Mouse (Mus musculus) kidney, embryonic 14.5 days (tissue): ENCODE data around the gene Tspan14. TPM values are rescaled to one million over a fixed set of nuclear protein-coding genes. Genes with fewer than 3 reads are reported as not detected.
A peak's percentile ranks its signal among the peaks of the same experiment; 100 is the strongest.

ENCODE experiments used
- ATAC-seq: fragments of 200-750 bp; cut with Nextera tagmentation; 2 replicates; pipeline ENCODE4 v1.8.0; 2017; ENCODE audit warnings: moderate number of reproducible peaks, mild to moderate bottlenecking, moderate TSS enrichment, moderate library complexity; ENCODE audit not compliant: low FRiP score, low TSS enrichment
- H3K27ac ChIP-seq: fragments of 300-500 bp; sonication (generic); 2 replicates; pipeline ENCODE4 v1.5.1; 2014; ENCODE audit warnings: low read depth, mild to moderate bottlenecking, low read length, moderate library complexity, mixed read lengths
- H3K27me3 ChIP-seq: fragments of 300-500 bp; sonication (generic); 2 replicates; pipeline ENCODE4 v1.6.1; 2014; ENCODE audit warnings: mild to moderate bottlenecking, low read length; ENCODE audit not compliant: control insufficient read depth, insufficient read depth
- H3K36me3 ChIP-seq: fragments of 300-500 bp; sonication (generic); 2 replicates; pipeline ENCODE4 v1.6.1; 2014; ENCODE audit warnings: low read length, mixed read lengths; ENCODE audit not compliant: control insufficient read depth, insufficient read depth
- H3K4me1 ChIP-seq: fragments of 300-500 bp; sonication (generic); 2 replicates; pipeline ENCODE4 v1.6.1; 2014; ENCODE audit warnings: low read length, mixed read lengths; ENCODE audit not compliant: control insufficient read depth, insufficient read depth
- H3K4me2 ChIP-seq: fragments of 300-500 bp; sonication (generic); replicated peaks from 2 replicates; pipeline ENCODE4 v1.6.1; 2014; ENCODE audit warnings: low read depth, mild to moderate bottlenecking, low read length
- H3K4me3 ChIP-seq: fragments of 300-500 bp; sonication (generic); 2 replicates; pipeline ENCODE4 v1.5.1; 2014; ENCODE audit warnings: mild to moderate bottlenecking, low read length
- H3K9ac ChIP-seq: fragments of 300-500 bp; sonication (generic); 2 replicates; pipeline ENCODE4 v1.6.1; 2014; ENCODE audit warnings: low read depth, mild to moderate bottlenecking, low read length, moderate library complexity
- H3K9me3 ChIP-seq: fragments of 300-500 bp; sonication (generic); 2 replicates; pipeline ENCODE4 v1.6.1; 2016; ENCODE audit warnings: low read length; ENCODE audit not compliant: control insufficient read depth
- WGBS: fragments of 180-500 bp; shearing (Covaris S2); extraction: QIAGEN DNeasy Blood & Tissue Kit; methylation state at CpG from one replicate; pipeline ENCODE4 v1.1.7; 2014; 5-methylcytosine and 5-hydroxymethylcytosine counted together
- polyA plus RNA-seq: library from polyadenylated mRNA; unstranded; fragments of >200 nt; fragmentation: Nextera tagmentation; extraction: Ambion mirVana; gene quantifications from 2 replicates; pipeline ENCODE4 v1.2.1, GENCODE M21; 2014

The Tspan14 gene
- polyA plus RNA-seq, 1 experiment from 2014 or later = 118 TPM

DNA sequence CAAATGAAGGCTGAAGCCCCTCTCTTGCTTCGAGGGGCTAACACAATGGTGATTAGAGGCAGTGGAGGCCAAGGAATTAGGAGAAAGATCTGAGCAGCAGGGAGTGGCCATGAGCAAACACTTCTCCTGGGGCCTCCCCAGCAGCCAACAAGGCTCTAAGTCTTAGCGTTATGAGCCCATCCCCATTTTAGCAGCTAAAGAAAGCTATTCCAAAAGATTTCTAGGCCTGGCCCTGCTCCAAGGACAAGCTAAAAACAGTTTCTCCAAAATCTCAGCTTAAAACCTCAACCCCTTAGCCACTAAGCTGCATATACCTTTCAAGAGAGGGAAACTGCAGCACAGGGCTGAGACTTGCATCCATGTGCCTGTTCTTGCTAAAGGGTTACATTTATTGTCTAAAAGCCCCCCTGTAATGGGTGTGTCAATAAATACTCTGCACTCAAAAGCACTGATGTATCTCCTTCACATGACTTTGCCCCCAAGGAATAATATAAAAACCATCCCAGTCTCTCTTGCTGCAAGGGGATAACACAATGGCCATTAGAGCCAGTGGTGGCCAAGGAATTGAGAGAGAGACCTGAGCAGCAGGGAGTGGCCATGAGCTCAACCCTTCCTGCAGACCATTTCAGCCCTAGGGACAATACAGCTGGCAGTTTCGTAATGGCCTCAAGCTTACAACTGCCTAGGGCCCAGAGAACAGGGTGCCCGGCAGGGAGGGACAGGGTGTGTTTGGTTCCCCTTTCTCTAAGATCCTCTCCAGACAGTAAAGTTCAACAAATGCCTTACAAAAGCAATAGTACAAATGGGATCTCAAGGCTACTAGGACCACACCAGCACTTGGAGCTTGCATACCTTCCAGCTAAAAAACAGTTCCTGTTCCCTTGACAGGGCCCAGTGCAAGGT is 8.3 kb downstream of the Tspan14 start:
- no peak for ATAC-seq
- WGBS = 21% methylated on average over 4 of the region's 4 CpGs
- no peak overlapping the region for H3K9ac ChIP-seq

DNA sequence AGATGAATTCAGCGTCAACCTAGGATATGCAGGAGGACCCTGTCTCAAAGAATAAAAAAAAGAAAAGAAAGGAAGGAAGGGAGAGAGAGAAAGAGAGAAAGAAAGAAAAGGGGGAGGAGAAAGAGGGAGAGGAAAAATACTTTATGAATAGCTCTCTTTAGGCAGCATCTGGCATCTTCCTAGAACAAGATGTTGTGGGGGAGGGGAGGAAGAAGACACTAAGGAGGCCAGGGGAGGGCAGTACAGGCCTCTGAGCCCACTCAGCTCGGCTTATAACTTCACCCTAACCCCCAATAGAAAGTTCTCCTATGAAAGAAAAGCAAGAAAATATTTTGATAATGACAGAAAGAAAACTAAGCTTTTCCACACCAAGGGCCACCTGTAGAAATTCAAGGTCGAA is 9.0 kb downstream of the Tspan14 start:
- no peak overlapping the region for H3K9ac ChIP-seq
- WGBS = 62% methylated on average over 3 of the region's 3 CpGs

More for the DNA sequence above, 8.3 kb downstream of the Tspan14 start:
- no peak overlapping the region for H3K4me3 ChIP-seq
- no peaks in the 10 kb centered on the region for H3K36me3 ChIP-seq
- H3K27me3 ChIP-seq = no peaks in the 10 kb centered on the region
- H3K27ac ChIP-seq = peak overlapping the region; percentile 77
- peaks cover 79% of the 10 kb centered on the region for H3K4me1 ChIP-seq
- H3K4me2 ChIP-seq = no peak overlapping the region; the same call in 1 of the 2 replicates
- no peaks in the 10 kb centered on the region for H3K9me3 ChIP-seq

GRCm38 (mm10) chr14:40956252-40957146 is 10.1 kb downstream of the Tspan14 start:
- H3K27ac ChIP-seq = peak overlapping the region; percentile 79; the same call in 1 of the 2 replicates
- WGBS = 28% methylated on average over 13 of the region's 13 CpGs
- peaks cover 63% of the 10 kb centered on the region for H3K4me1 ChIP-seq
- H3K36me3 ChIP-seq = no peaks in the 10 kb centered on the region
- 0 out of 2 replicates have a peak overlapping the region, but pooled peaks have one; percentile 5 for H3K4me2 ChIP-seq
- ATAC-seq = peak; percentile 78
- H3K9me3 ChIP-seq = no peaks in the 10 kb centered on the region
- no peak overlapping the region for H3K4me3 ChIP-seq
- H3K27me3 ChIP-seq = no peaks in the 10 kb centered on the region
- peak overlapping the region; percentile 44; the same call in 1 of the 2 replicates for H3K9ac ChIP-seq

More for the DNA sequence above, 9.0 kb downstream of the Tspan14 start:
- H3K4me3 ChIP-seq = no peak overlapping the region
- H3K4me1 ChIP-seq = peaks cover 72% of the 10 kb centered on the region
- H3K36me3 ChIP-seq = no peaks in the 10 kb centered on the region
- no peak for ATAC-seq
- H3K4me2 ChIP-seq = no peak overlapping the region
- H3K27me3 ChIP-seq = no peaks in the 10 kb centered on the region
- peak overlapping the region; percentile 38; the same call in 1 of the 2 replicates for H3K27ac ChIP-seq
- H3K9me3 ChIP-seq = no peaks in the 10 kb centered on the region

DNA sequence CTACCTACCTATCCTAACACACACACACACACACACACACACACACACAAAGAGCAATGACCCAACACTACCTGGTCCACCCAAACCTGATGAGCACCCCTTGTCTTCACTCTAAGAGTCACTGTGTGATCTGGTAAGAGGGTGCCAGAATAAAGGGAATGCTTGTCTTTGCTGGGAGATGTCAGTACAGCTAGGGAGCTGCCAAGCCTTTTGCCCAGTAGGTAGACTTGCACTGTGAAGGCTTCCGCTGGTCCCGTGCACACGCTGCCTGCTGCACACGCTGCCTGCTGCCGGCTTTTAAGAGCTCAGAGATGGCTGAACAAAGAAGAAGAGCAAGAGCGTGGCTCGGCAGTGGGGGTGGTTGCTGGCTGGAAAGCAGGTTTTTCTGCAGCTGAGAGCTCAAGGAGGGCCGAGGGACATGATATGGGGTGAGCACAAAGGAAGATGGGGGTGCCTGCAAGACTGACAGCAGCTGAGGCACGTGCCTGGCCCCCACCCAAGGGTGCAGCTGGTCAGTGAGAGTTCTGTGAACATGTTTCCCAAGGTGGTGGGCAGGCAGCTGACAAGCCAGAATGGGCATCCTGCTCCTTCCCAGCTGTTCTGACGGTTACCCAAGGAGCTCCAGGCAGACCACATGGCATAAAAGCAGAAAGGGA is 10.9 kb downstream of the Tspan14 start:
- Histone ChIP-seq H3K4me2 (peak overlapping the region; percentile 21; the same call in 1 of the 2 replicates), H3K4me3 (no peak overlapping the region), H3K27ac (peak overlapping the region; percentile 79), H3K36me3 (no peaks in the 10 kb centered on the region), H3K27me3 (no peaks in the 10 kb centered on the region), H3K9ac (peak overlapping the region; percentile 44; the same call in 1 of the 2 replicates), H3K4me1 (peaks cover 69% of the 10 kb centered on the region), H3K9me3 (no peaks in the 10 kb centered on the region)
- 19% methylated on average over 10 of the region's 10 CpGs for WGBS
- peak; percentile 5; the same call in 1 of the 2 replicates for ATAC-seq

GRCm38 (mm10) chr14:40955146-40955545 is 11.5 kb downstream of the Tspan14 start:
- H3K27me3 ChIP-seq = no peaks in the 10 kb centered on the region
- H3K4me3 ChIP-seq = no peak overlapping the region
- H3K9ac ChIP-seq = no peak overlapping the region
- 82% methylated on average over 1 of the region's 1 CpGs for WGBS
- ATAC-seq = no peak
- no peak overlapping the region for H3K4me2 ChIP-seq
- H3K36me3 ChIP-seq = no peaks in the 10 kb centered on the region
- no peak overlapping the region for H3K27ac ChIP-seq
- no peaks in the 10 kb centered on the region for H3K9me3 ChIP-seq
- peaks cover 70% of the 10 kb centered on the region for H3K4me1 ChIP-seq

DNA sequence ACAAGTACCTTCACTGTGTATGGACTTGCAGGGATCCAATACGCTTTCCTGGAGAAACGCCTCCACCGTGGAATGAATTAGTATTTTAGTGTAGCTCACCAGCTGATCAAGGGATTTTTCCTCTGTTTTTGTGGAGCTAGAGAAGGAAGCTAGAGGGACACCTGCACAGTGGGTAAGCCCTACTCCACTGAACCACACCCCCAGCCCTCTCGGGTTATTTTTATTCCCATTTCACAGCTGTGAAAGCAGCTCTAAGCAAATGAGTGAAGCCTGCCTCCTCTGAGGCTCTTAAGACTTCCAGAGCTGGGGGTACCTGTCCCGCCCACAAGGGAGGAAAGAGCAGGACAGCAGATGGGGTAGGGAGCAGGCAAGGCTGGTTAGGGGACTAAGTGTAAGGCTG is 13.2 kb downstream of the Tspan14 start:
- WGBS = 61% methylated on average over 5 of the region's 5 CpGs

DNA sequence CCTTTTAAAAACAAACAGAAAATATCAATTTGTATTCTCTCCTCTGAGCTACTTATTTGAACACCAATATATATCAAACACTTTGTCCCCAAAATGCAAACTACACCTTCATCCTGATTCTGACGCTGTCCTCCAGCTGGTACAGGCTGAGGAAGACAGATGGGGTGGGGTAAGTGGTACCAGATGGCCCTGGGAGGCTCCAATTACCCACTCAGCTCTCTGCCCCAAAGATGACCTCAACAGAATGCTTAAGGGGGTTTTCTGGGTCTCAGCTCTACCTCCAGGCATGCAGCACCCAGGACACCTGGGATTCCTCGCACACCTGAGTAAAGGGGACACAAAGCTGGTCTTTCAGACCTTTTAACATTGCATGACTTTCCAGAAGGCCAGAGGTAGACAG is 13.9 kb downstream of the Tspan14 start:
- Histone ChIP-seq H3K4me1 (peaks cover 66% of the 10 kb centered on the region), H3K9ac (no peak overlapping the region), H3K36me3 (no peaks in the 10 kb centered on the region), H3K27ac (no peak overlapping the region), H3K4me2 (no peak overlapping the region), H3K4me3 (no peak overlapping the region), H3K27me3 (no peaks in the 10 kb centered on the region), H3K9me3 (no peaks in the 10 kb centered on the region)
- WGBS = 35% methylated on average over 2 of the region's 2 CpGs
- no peak for ATAC-seq

More for the DNA sequence above, 13.2 kb downstream of the Tspan14 start:
- Histone ChIP-seq H3K27ac (no peak overlapping the region), H3K4me1 (peaks cover 68% of the 10 kb centered on the region), H3K9ac (no peak overlapping the region), H3K36me3 (no peaks in the 10 kb centered on the region), H3K4me3 (no peak overlapping the region), H3K4me2 (no peak overlapping the region), H3K27me3 (no peaks in the 10 kb centered on the region), H3K9me3 (no peaks in the 10 kb centered on the region)
- ATAC-seq = no peak

- ATAC-seq = no peak
- Histone ChIP-seq H3K9ac (no peak overlapping the region), H3K4me1 (peaks cover 63% of the 10 kb centered on the region), H3K9me3 (no peaks in the 10 kb centered on the region), H3K36me3 (no peaks in the 10 kb centered on the region; the same call in 1 of the 2 replicates), H3K4me2 (no peak overlapping the region), H3K27ac (no peak overlapping the region), H3K4me3 (no peak overlapping the region), H3K27me3 (no peaks in the 10 kb centered on the region)
- WGBS = 78% methylated on average over 3 of the region's 3 CpGs
Observed at GRCm38 (mm10) chr14:40952301-40952700, 14.3 kb downstream of the Tspan14 start.
